In the genomic region with DNA sequence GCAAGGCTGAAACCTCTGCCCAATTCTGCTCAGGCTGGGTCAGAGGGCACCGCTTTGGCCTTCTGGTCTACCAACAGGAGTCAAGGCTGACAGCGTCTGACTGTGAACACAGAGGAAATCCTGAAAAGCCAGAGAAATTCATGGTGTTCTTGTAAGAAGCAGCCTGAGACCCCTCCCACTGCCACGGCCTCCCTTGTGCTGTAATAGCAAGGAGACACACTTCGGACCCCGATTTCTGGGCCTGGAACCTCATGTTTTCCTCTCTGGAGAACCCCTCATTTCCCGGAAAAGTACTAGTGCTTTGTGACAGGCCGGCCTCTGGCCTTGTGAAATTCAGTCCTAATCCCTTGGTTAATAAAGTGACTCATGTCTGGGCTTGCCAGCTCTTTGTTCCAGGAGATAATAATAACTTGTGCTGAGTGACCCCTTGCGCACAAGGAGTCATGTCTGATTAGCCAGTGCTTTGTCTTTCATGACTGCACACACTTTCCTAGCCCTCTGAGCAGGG, we compare ENCODE assay signal across 9 mouse cellular contexts. TPM values are rescaled to one million over a fixed set of nuclear protein-coding genes. Genes with fewer than 3 reads are reported as not detected.
A peak's percentile ranks its signal among the peaks of the same experiment; 100 is the strongest.
DNase-seq lines count a peak whose midpoint lies in the region; ATAC-seq lines count a peak whose summit lies in the region.
"Had no signal": no experiment of that assay in that cellular context is flagged by ENCODE, and none has a peak within 500 bp of the region (broad histone marks: within the 10 kb centered on the region; RNA-seq: fewer than 3 reads in every experiment).

No protein-coding gene starts in this region.

- 0 out of 2 replicates have a peak overlapping the region, but pooled peaks have one; percentile 5 for H3K27ac ChIP-seq in embryonic facial prominence, embryonic 12.5 days
- H3K27ac ChIP-seq in heart, embryonic 16.5 days (ENCODE audit: low read length): peak overlapping the region; percentile 65

- no peak overlapping the region for H3K9ac ChIP-seq in embryonic facial prominence, embryonic 12.5 days
- 0 out of 2 replicates have a peak overlapping the region, but pooled peaks have one; percentile 16 for H3K9ac ChIP-seq in heart, embryonic 16.5 days (ENCODE audit: low read length)

- DNase-seq in gastrocnemius, adult 18-20 months (ENCODE audit: low spot score): peak; percentile 33
- no peak for DNase-seq in gastrocnemius, postnatal 10 days
- peak; percentile 85 for DNase-seq in 3T3-L1 (ENCODE audit: low read depth, low spot score)
- no peak for DNase-seq in right cerebral cortex, postnatal 10 days (ENCODE audit: low spot score in 2 of 2)
- no peak for DNase-seq in cerebellum, postnatal 14 days
- DNase-seq in natural killer cell, adult 2 months (ENCODE audit: low spot score in 2 of 2): no peak

- no peak overlapping the region for H3K4me3 ChIP-seq in embryonic facial prominence, embryonic 12.5 days
- no peak overlapping the region for H3K4me3 ChIP-seq in heart, embryonic 16.5 days (ENCODE audit: low read length)

- WGBS in embryonic facial prominence, embryonic 12.5 days: 83% methylated on average over 8 of the region's 8 CpGs
- WGBS in heart, embryonic 16.5 days: 63% methylated on average over 8 of the region's 8 CpGs

- no peaks in the 10 kb centered on the region for H3K36me3 ChIP-seq in embryonic facial prominence, embryonic 12.5 days
- H3K36me3 ChIP-seq in heart, embryonic 16.5 days (ENCODE audit: control insufficient read depth, insufficient read depth): no peaks in the 10 kb centered on the region

- no peak for ATAC-seq in embryonic facial prominence, embryonic 12.5 days (ENCODE audit: insufficient number of reproducible peaks, insufficient read depth, low FRiP score, low TSS enrichment)
- ATAC-seq in heart, embryonic 16.5 days (replicated peaks; ENCODE audit: extremely low read depth, insufficient read depth, low FRiP score): peak; percentile 35; the same call in 1 of the 2 replicates
- ATAC-seq: intestine, postnatal 0 days had no signal

- no peak overlapping the region for H3K4me2 ChIP-seq in embryonic facial prominence, embryonic 12.5 days (replicated peaks)
- no peak overlapping the region for H3K4me2 ChIP-seq in heart, embryonic 16.5 days (ENCODE audit: low read depth, low read length)

- H3K27me3 ChIP-seq in embryonic facial prominence, embryonic 12.5 days: no peaks in the 10 kb centered on the region
- no peaks in the 10 kb centered on the region for H3K27me3 ChIP-seq in heart, embryonic 16.5 days (ENCODE audit: control insufficient read depth, insufficient read depth, low read length)

- no peaks in the 10 kb centered on the region for H3K9me3 ChIP-seq in embryonic facial prominence, embryonic 12.5 days
- no peaks in the 10 kb centered on the region; the same call in 1 of the 2 replicates for H3K9me3 ChIP-seq in heart, embryonic 16.5 days (replicated peaks; ENCODE audit: control insufficient read depth, low read length)

- peaks cover 10% of the 10 kb centered on the region for H3K4me1 ChIP-seq in embryonic facial prominence, embryonic 12.5 days
- H3K4me1 ChIP-seq in heart, embryonic 16.5 days (ENCODE audit: control insufficient read depth, insufficient read depth, low read length): peaks cover 27% of the 10 kb centered on the region

RNA-seq across cellular contexts. Expression of gene Hdac4, which starts 19.7 kb away (rescaled TPM):
- total RNA-seq in gastrocnemius, adult 18-20 months (2021): 10 to 100 TPM; 64.7 to 72.5 TPM
- total RNA-seq in gastrocnemius, postnatal 10 days (2021): 10 to 100 TPM; 54.9 to 60.0 TPM
- 24.2 and 30.7 TPM in 2 replicates for polyA plus RNA-seq in embryonic facial prominence, embryonic 12.5 days (2016; fragmentation: Nextera tagmentation; extraction: Ambion mirVana)
- polyA plus RNA-seq in heart, embryonic 16.5 days (2015; fragmentation: Nextera tagmentation; extraction: Ambion mirVana): 13.1 and 18.1 TPM in 2 replicates

Comparison
In these comparisons a context has a peak if more than half of its experiments do, and no peak if none do; other contexts are left out.
1. DNase-seq: peak in gastrocnemius, adult 18-20 months (single experiment) and 3T3-L1 (single experiment); none in gastrocnemius, postnatal 10 days (single experiment), right cerebral cortex, postnatal 10 days (0 of 2), cerebellum, postnatal 14 days (0 of 2) and natural killer cell, adult 2 months (0 of 2).